Mouse (Mus musculus) 3T3-L1 (cell line): ENCODE data around the gene Acy3.
"Not testable (repeated sequence)": the region's sequence is repeated elsewhere in the genome, so short reads cannot be mapped to it uniquely, and the experiment has no call there.

ENCODE experiments used
- DNase-seq: peaks from one replicate; pipeline ENCODE4 v3.0.0-alpha.2; 2015; ENCODE audit warnings: low read depth, low spot score

Acy3 gene

GRCm38 (mm10) chr19:3986334-3986733, at the start of gene Acy3:
Acy3 (plus strand) TSS chr19:3986570.
- DNase-seq, result peak; percentile 53

- DNase-seq, result no peak
Observed at GRCm38 (mm10) chr19:3942315-3942714, 44.1 kb upstream of the Acy3 start.

GRCm38 (mm10) chr19:3942986-3943735, 43.2 kb upstream of the Acy3 start:
- DNase-seq, result no peak

DNA sequence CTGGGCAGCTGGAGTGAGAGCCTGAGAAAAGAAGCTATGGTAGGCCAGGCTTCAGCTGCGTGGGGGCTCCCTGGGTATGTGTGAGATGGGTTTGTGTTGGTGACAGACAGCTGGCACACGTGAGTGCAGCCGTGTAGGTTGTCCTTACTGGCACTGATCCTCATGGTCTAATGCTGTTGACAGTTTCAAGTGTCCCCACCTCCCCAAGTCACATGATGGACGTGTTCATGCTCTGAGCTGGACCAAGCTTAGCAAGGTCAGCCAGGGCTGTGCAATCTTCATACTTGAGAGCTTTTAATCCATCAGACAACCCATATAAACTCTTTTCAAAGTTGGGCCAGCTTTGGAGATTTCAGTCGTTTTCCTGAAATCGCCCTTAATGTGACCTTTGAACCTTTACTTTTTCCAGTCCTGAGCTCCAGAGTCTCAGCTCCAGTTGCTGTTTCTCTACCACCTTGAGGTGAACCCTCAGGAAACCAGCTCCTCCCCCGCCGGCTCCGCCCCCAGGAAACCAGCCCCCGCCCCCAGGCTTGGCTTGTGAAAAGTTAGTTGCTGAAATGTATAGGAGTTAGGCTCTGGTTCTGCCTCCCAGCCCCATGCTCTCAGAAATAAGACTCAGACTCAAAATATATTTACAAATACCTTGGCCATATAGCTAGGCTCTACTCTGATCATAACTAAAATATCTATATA, 40.4 kb upstream of the Acy3 start:
- DNase-seq, result no peak

- DNase-seq, result peak; percentile 84
Observed at GRCm38 (mm10) chr19:3946715-3947114, 39.7 kb upstream of the Acy3 start.

DNA sequence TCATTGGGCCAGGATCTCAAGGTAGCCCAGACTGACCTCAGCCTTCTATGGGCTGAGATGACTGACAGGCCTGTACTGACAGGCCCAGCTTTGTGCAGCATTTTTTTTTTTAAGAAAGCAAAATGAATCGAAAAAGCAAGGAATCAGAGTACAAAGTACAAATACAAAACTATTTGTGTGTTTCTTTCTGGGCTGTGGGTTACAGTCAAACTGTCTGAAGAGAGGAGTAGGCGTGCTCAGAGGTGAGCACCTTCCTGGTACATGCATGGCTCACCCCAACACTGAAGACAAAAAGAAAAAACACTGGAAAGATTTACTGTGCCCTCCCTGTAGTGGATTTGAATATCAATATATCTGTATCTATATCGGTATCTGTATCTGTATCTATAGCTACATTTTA, 38.6 kb upstream of the Acy3 start:
- no peak for DNase-seq

DNA sequence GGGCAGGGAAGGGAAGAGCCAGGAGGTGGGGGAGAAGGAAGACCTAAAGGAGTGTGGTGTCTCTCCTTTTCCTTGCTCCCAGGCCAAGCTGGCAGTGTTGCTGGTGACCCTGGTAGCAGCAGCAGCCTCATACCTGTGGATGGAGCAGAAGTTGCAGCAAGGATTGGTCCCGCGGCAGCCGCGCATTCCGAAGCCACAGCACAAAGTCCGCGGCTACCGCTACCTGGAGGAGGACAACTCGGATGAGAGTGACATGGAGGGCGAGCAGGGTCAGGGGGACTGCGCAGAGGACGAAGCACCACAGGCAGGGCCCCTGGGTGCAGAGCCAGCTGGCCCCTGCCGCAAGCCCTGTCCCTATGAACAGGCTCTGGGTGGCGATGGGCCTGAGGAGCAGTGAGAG, 37.8 kb upstream of the Acy3 start:
- no peak for DNase-seq

DNA sequence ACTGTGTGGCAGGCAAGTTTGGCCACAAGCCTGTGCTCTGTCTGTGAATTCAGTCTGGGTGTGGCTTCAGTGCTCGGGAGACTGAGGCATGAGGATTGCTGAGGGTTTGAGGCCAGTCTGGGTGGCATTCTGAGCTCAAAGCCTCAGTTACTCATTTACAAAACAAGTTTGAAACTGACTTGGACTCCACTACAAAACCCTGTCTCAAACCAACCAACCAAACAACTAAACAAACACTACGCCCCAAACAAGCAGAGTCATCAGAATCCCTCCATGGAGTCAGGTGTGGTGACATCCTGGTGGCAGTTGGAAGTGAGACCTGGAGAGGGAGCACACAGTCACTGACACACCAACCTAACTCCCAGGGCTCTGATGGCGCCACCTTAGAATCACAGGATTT, 36.0 kb upstream of the Acy3 start:
- no peak for DNase-seq

GRCm38 (mm10) chr19:3951461-3951860, 34.9 kb upstream of the Acy3 start:
- no peak for DNase-seq

- DNase-seq, result no peak
Observed at GRCm38 (mm10) chr19:3952099-3952498, 34.3 kb upstream of the Acy3 start.

- DNase-seq, result no peak
Observed at GRCm38 (mm10) chr19:3955033-3955432, 31.3 kb upstream of the Acy3 start.

GRCm38 (mm10) chr19:3955804-3956203, 30.6 kb upstream of the Acy3 start:
- no peak for DNase-seq

- DNase-seq, result not testable (repeated sequence)
Observed at GRCm38 (mm10) chr19:3957296-3958036, 28.9 kb upstream of the Acy3 start.

- DNase-seq, result no peak
Observed at GRCm38 (mm10) chr19:3958470-3958869, 27.9 kb upstream of the Acy3 start, which contains the start of gene Aldh3b3. Aldh3b3 (plus strand) TSS chr19:3958645.

DNA sequence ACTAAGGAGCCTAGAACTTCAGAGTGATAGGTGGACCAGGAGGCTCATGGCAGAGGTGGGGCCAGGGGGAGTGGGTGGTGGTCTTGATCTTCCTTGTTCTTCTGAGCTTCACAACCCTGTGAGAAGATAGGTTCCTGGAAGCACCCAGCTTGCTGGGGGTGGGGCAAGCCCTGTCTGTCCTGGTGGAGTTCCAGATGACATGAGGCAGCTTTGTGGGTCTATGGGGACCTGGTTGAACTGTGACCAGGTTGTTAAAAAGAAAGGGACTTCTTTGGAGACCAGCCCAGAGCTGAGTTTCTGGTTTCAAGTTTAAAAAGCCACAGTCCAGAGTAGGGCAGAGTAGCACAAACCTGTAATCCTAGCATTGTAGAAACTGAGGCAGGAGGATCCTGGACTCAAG, 27.3 kb upstream of the Acy3 start:
- no peak for DNase-seq

- no peak for DNase-seq
Observed at GRCm38 (mm10) chr19:3960211-3960610, 26.2 kb upstream of the Acy3 start.

GRCm38 (mm10) chr19:3961805-3962204, 24.6 kb upstream of the Acy3 start:
- not testable (repeated sequence) for DNase-seq

- DNase-seq, result peak; percentile 40
Observed at GRCm38 (mm10) chr19:3962469-3962868, 23.9 kb upstream of the Acy3 start.

DNA sequence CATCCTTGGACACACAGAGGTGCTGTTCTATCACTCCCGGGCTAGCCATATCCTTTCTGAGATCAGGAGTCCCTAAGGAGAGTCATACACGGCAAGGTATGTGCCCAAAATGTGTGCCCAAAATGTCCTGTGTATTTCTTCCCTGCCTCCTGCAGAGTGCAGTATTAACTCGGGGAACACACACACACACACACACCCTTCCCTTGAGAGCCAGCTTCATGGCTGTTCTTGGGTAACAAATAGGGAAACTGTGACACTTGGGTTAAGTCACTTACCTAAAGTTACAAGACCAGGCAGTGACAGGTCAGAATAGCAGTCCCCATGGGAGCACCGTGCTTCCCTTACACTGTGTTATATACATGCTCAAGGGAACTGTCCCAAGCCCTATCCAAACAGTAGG, 22.3 kb upstream of the Acy3 start:
- no peak for DNase-seq

GRCm38 (mm10) chr19:3966330-3967075, 19.9 kb upstream of the Acy3 start:
- no peak for DNase-seq

- DNase-seq, result no peak
Observed at GRCm38 (mm10) chr19:3967258-3967657, 19.1 kb upstream of the Acy3 start.

DNA sequence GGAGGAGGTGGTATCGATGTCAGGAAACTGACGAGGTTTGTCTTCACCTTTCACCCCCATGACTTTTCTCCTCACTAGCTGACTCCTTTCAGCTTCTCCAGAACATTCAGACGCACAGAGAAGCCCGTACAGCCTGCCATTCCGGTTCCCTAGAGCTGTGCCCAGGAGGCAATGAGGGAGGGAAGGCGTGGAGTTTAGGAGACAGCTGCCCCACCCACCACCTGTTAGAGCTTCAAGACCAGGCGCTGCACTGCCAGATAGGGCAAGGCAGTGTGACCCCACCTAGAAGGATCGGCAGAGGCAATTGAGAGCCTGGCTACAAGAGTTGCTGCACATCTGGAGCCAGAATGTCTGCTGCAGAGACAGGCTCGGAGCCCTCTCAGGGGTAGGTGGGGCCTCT, 14.1 kb upstream of the Acy3 start, which contains the start of gene Aldh3b2:
Gene Aldh3b2 (plus strand): TSS at position 100 of the 400 bp plus-strand sequence.
- DNase-seq, result no peak
